Mouse (Mus musculus) embryonic facial prominence, embryonic 10.5 days (tissue): Measurements from ENCODE around the gene Tomm20. TPM values are rescaled to one million over a fixed set of nuclear protein-coding genes. Genes with fewer than 3 reads are reported as not detected.
A peak's percentile ranks its signal among the peaks of the same experiment; 100 is the strongest.
"Not testable (repeated sequence)": the region's sequence is repeated elsewhere in the genome, so short reads cannot be mapped to it uniquely, and the experiment has no call there.

ENCODE experiments used
- DNase-seq: peaks from one replicate; pipeline ENCODE4 v3.0.0-alpha.2; 2017; ENCODE audit warnings: low spot score
- H3K27ac ChIP-seq: fragments of 300-500 bp; sonication (generic); replicated peaks from 2 replicates; pipeline ENCODE4 v1.5.1; 2016; ENCODE audit warnings: mild to moderate bottlenecking
- H3K27me3 ChIP-seq: fragments of 300-500 bp; sonication (generic); replicated peaks from 2 replicates; pipeline ENCODE4 v1.6.1; 2016; ENCODE audit warnings: low read depth, mild to moderate bottlenecking; ENCODE audit not compliant: poor library complexity, severe bottlenecking
- H3K36me3 ChIP-seq: fragments of 300-500 bp; sonication (generic); replicated peaks from 2 replicates; pipeline ENCODE4 v1.6.1; 2016; ENCODE audit warnings: mild to moderate bottlenecking, moderate library complexity
- H3K4me1 ChIP-seq: fragments of 300-500 bp; sonication (generic); 2 replicates; pipeline ENCODE4 v1.6.1; 2016
- H3K4me3 ChIP-seq: fragments of 300-500 bp; sonication (generic); 2 replicates; pipeline ENCODE4 v1.5.1; 2016; ENCODE audit warnings: mild to moderate bottlenecking, moderate library complexity
- H3K9me3 ChIP-seq: fragments of 300-500 bp; sonication (generic); 2 replicates; pipeline ENCODE4 v1.6.1; 2016; ENCODE audit warnings: mild to moderate bottlenecking
- WGBS: fragments of 180-500 bp; shearing (Covaris S2); methylation state at CpG from one replicate; pipeline ENCODE4 v1.1.7; 2016; 5-methylcytosine and 5-hydroxymethylcytosine counted together
- polyA plus RNA-seq: library from polyadenylated mRNA; unstranded; fragments of >200 nt; fragmentation: Nextera tagmentation; extraction: Ambion mirVana; gene quantifications from 2 replicates; pipeline ENCODE4 v1.2.1, GENCODE M21; 2016

Tomm20 gene
- polyA plus RNA-seq, 1 experiment from 2014 or later = 285 TPM

- no peak overlapping the region for H3K4me3 ChIP-seq
- H3K36me3 ChIP-seq = peaks cover 77% of the 10 kb centered on the region
- 0 out of 2 replicates have a peak, but pooled peaks cover 2% of the 10 kb centered on the region for H3K4me1 ChIP-seq
- no peak for DNase-seq
- no peak overlapping the region for H3K27ac ChIP-seq
- H3K27me3 ChIP-seq = no peaks in the 10 kb centered on the region
- H3K9me3 ChIP-seq = no peaks in the 10 kb centered on the region
- WGBS = 60% methylated on average over 1 of the region's 1 CpGs
These were observed 18.6 kb downstream of the Tomm20 start for GRCm38 (mm10) chr8:126927058-126927457.

GRCm38 (mm10) chr8:126922981-126923380 is 22.7 kb downstream of the Tomm20 start:
- H3K4me3 ChIP-seq = no peak overlapping the region
- no peak overlapping the region for H3K27ac ChIP-seq
- peaks cover 40% of the 10 kb centered on the region for H3K36me3 ChIP-seq
- WGBS = 93% methylated on average over 7 of the region's 7 CpGs
- no peak for DNase-seq
- H3K27me3 ChIP-seq = no peaks in the 10 kb centered on the region
- no peaks in the 10 kb centered on the region for H3K9me3 ChIP-seq
- H3K4me1 ChIP-seq = peaks cover 9% of the 10 kb centered on the region

GRCm38 (mm10) chr8:126921432-126921831 is 24.2 kb downstream of the Tomm20 start:
- Histone ChIP-seq H3K4me1 (peaks cover 19% of the 10 kb centered on the region), H3K36me3 (peaks cover 25% of the 10 kb centered on the region; the same call in 1 of the 2 replicates), H3K9me3 (no peaks in the 10 kb centered on the region), H3K4me3 (no peak overlapping the region), H3K27me3 (no peaks in the 10 kb centered on the region), H3K27ac (no peak overlapping the region)
- no peak for DNase-seq
- 84% methylated on average over 3 of the region's 3 CpGs for WGBS

GRCm38 (mm10) chr8:126920845-126921244 is 24.8 kb downstream of the Tomm20 start:
- WGBS = 18% methylated on average over 3 of the region's 3 CpGs
- H3K27ac ChIP-seq = peak overlapping the region; percentile 30; the same call in 1 of the 2 replicates

GRCm38 (mm10) chr8:126920386-126920785 is 25.3 kb downstream of the Tomm20 start:
- H3K36me3 ChIP-seq = peaks cover 17% of the 10 kb centered on the region; the same call in 1 of the 2 replicates
- H3K27ac ChIP-seq = peak overlapping the region; percentile 52
- no peak for DNase-seq
- WGBS = 87% methylated on average over 6 of the region's 6 CpGs
- H3K4me1 ChIP-seq = peaks cover 19% of the 10 kb centered on the region
- H3K4me3 ChIP-seq = no peak overlapping the region
- no peaks in the 10 kb centered on the region for H3K9me3 ChIP-seq
- no peaks in the 10 kb centered on the region for H3K27me3 ChIP-seq

More at GRCm38 (mm10) chr8:126920845-126921244, 24.8 kb downstream of the Tomm20 start:
- Histone ChIP-seq H3K4me3 (no peak overlapping the region), H3K36me3 (peaks cover 20% of the 10 kb centered on the region; the same call in 1 of the 2 replicates), H3K9me3 (no peaks in the 10 kb centered on the region), H3K4me1 (peaks cover 19% of the 10 kb centered on the region), H3K27me3 (no peaks in the 10 kb centered on the region)
- DNase-seq = peak; percentile 76

- H3K27me3 ChIP-seq = no peaks in the 10 kb centered on the region
- H3K9me3 ChIP-seq = no peaks in the 10 kb centered on the region
- no peak overlapping the region for H3K4me3 ChIP-seq
- H3K36me3 ChIP-seq = peaks cover 15% of the 10 kb centered on the region; the same call in 1 of the 2 replicates
- 0 out of 2 replicates have a peak overlapping the region, but pooled peaks have one; percentile 44 for H3K27ac ChIP-seq
- peaks cover 26% of the 10 kb centered on the region for H3K4me1 ChIP-seq
- DNase-seq = no peak
- 92% methylated on average over 5 of the region's 5 CpGs for WGBS
These were observed 25.9 kb downstream of the Tomm20 start for GRCm38 (mm10) chr8:126919703-126920102.

GRCm38 (mm10) chr8:126919255-126919654 is 26.4 kb downstream of the Tomm20 start:
- Histone ChIP-seq H3K4me3 (no peak overlapping the region), H3K4me1 (peaks cover 30% of the 10 kb centered on the region), H3K27ac (peak overlapping the region; percentile 44), H3K9me3 (no peaks in the 10 kb centered on the region), H3K36me3 (peaks cover 15% of the 10 kb centered on the region; the same call in 1 of the 2 replicates), H3K27me3 (no peaks in the 10 kb centered on the region)
- 45% methylated on average over 2 of the region's 2 CpGs for WGBS
- no peak for DNase-seq

GRCm38 (mm10) chr8:126918356-126918755 is 27.3 kb downstream of the Tomm20 start:
- Histone ChIP-seq H3K27ac (no peak overlapping the region), H3K36me3 (peaks cover 15% of the 10 kb centered on the region; the same call in 1 of the 2 replicates), H3K27me3 (no peaks in the 10 kb centered on the region), H3K9me3 (no peaks in the 10 kb centered on the region), H3K4me3 (no peak overlapping the region), H3K4me1 (peaks cover 36% of the 10 kb centered on the region)
- 95% methylated on average over 1 of the region's 1 CpGs for WGBS
- DNase-seq = no peak

GRCm38 (mm10) chr8:126917179-126917905 is 28.3 kb downstream of the Tomm20 start:
- no peaks in the 10 kb centered on the region for H3K27me3 ChIP-seq
- 54% methylated on average over 6 of the region's 6 CpGs for WGBS
- DNase-seq = no peak
- H3K4me1 ChIP-seq = peaks cover 41% of the 10 kb centered on the region
- H3K36me3 ChIP-seq = peaks cover 5% of the 10 kb centered on the region; the same call in 1 of the 2 replicates
- H3K9me3 ChIP-seq = no peaks in the 10 kb centered on the region
- H3K27ac ChIP-seq = no peak overlapping the region
- H3K4me3 ChIP-seq = no peak overlapping the region

GRCm38 (mm10) chr8:126916611-126917010 is 29.0 kb downstream of the Tomm20 start:
- Histone ChIP-seq H3K36me3 (no peaks in the 10 kb centered on the region), H3K27ac (no peak overlapping the region), H3K4me3 (no peak overlapping the region), H3K9me3 (no peaks in the 10 kb centered on the region), H3K4me1 (peaks cover 41% of the 10 kb centered on the region), H3K27me3 (no peaks in the 10 kb centered on the region)
- 92% methylated on average over 4 of the region's 4 CpGs for WGBS
- DNase-seq = no peak

GRCm38 (mm10) chr8:126914609-126915375 is 30.9 kb downstream of the Tomm20 start:
- H3K36me3 ChIP-seq = no peaks in the 10 kb centered on the region
- no peaks in the 10 kb centered on the region for H3K9me3 ChIP-seq
- no peak for DNase-seq
- peaks cover 37% of the 10 kb centered on the region for H3K4me1 ChIP-seq
- no peaks in the 10 kb centered on the region for H3K27me3 ChIP-seq
- 36% methylated on average over 10 of the region's 10 CpGs for WGBS
- no peak overlapping the region for H3K27ac ChIP-seq
- H3K4me3 ChIP-seq = no peak overlapping the region

- not testable (repeated sequence) for H3K27ac ChIP-seq, DNase-seq, H3K4me3 ChIP-seq, H3K27me3 ChIP-seq, H3K36me3 ChIP-seq, H3K9me3 ChIP-seq
- H3K4me1 ChIP-seq = peaks cover 38% of the 10 kb centered on the region
- 67% methylated on average over 10 of the region's 10 CpGs for WGBS
These were observed 31.5 kb downstream of the Tomm20 start for GRCm38 (mm10) chr8:126914107-126914490.
